Mouse (Mus musculus): Measurements from ENCODE around the gene Xirp1.

The Xirp1 gene

GRCm38 (mm10) chr9:119970763-119971656 is 52.4 kb downstream of the Xirp1 start:
- DNase-seq (ENCODE audit: low spot score in 2 of 2) = peak; percentile 51 to 56

- DNase-seq (ENCODE audit: low spot score in 2 of 2) = no peak
These were observed 53.2 kb downstream of the Xirp1 start for GRCm38 (mm10) chr9:119970221-119970620.

GRCm38 (mm10) chr9:119969811-119970210 is 53.6 kb downstream of the Xirp1 start:
- DNase-seq (ENCODE audit: low spot score in 2 of 2) = no peak

DNA sequence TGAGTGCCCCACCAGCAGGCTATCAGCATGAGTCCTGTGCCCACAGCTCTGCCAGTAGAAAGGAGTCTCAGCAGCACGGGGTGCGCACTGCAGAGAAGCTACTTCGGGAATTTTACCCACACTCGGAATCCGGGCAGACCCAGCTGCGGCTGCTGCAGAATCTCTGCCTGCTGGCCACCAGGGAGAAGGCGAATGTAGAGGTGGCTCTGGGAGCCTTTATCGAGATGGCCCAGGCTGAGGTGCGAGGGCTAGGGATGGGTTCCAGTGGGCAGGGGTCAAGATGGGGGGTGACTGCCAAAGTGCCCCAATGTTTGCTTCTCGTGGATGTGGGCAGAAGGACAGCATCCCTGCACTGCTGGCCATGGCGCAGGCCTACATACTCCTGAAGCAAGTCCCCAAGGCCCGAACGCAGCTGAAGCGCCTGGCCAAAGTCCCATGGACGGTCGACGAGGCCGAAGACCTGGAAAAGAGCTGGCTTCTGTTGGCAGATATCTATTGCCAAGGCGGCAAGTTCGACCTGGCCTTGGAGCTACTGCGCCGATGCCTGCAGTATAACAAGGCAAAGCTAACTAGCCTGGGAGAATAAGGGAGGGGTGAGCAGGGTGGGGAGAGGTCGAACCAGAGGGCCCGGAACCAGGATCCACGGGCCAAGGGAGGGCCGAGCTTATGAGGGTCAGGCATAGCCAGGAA is 57.0 kb downstream of the Xirp1 start:
- no peak for DNase-seq (ENCODE audit: low spot score in 2 of 2)

DNA sequence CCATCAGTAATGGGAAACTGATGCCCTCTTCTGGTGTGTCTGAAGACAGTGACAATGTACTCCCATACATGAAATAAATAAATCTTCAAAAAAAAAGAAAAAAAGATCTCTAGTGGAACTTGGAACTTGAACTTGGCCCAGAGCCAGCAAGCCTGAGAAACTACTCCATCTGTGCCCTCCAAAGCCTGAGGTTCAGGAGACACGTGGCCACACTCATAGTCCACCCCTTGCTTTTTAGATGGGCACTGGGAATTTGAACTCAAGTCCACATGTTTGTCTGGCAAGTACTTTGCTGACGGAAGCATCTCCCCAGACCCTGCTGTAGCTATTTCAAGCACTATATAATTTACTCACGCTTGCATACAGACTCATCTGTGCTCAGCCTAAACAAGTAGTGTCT is 58.2 kb downstream of the Xirp1 start:
- no peak for DNase-seq (ENCODE audit: low spot score in 2 of 2)

DNA sequence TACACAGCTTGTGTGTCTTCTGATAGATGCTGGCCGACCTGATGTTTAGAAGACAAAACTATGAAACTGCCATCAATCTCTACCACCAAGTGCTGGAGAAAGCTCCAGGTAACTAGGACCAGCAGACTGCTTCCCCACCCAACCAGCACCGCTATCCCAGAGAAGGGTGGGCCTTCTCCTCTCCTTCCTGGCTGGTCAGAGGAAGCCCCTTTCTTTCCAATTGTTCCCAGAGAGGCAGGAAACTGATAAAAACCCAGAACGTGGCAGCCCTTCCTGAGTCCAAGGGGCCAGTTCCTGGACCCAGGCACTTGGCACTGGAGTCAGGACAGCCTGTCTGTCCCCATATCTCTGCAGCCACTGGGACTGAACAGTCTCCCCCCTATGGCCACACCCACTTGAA is 59.2 kb downstream of the Xirp1 start:
- no peak for DNase-seq (ENCODE audit: low spot score in 2 of 2)
